Mouse (Mus musculus) liver, embryonic 11.5 days (tissue): ENCODE results near the gene Rdh16f1. TPM values are rescaled to one million over a fixed set of nuclear protein-coding genes. Genes with fewer than 3 reads are reported as not detected.

Experiments
- ATAC-seq: fragments of 200-750 bp; cut with Nextera tagmentation; replicated peaks from 2 replicates; pipeline ENCODE4 v1.8.0; 2017; ENCODE audit warnings: moderate number of reproducible peaks, mild to moderate bottlenecking, moderate TSS enrichment, moderate library complexity; ENCODE audit not compliant: low FRiP score
- DNase-seq: peaks from one replicate; pipeline ENCODE4 v3.0.0-alpha.2; 2017; ENCODE audit warnings: low spot score
- H3K27ac ChIP-seq: fragments of 300-500 bp; sonication (generic); 2 replicates; pipeline ENCODE4 v1.5.1; 2014; ENCODE audit warnings: mild to moderate bottlenecking, low read depth, low read length, control low read depth
- H3K27me3 ChIP-seq: fragments of 300-500 bp; sonication (generic); replicated peaks from 2 replicates; pipeline ENCODE4 v1.6.1; 2014; ENCODE audit warnings: low read length, mixed read lengths; ENCODE audit not compliant: control insufficient read depth, insufficient read depth
- H3K36me3 ChIP-seq: fragments of 300-500 bp; sonication (generic); 2 replicates; pipeline ENCODE4 v1.6.1; 2014; ENCODE audit warnings: mild to moderate bottlenecking, low read length, moderate library complexity, mixed read lengths; ENCODE audit not compliant: control insufficient read depth, insufficient read depth
- H3K4me1 ChIP-seq: fragments of 300-500 bp; sonication (generic); replicated peaks from 2 replicates; pipeline ENCODE4 v1.6.1; 2014; ENCODE audit warnings: low read length, mixed read lengths; ENCODE audit not compliant: control insufficient read depth, insufficient read depth
- H3K4me2 ChIP-seq: fragments of 300-500 bp; sonication (generic); 2 replicates; pipeline ENCODE4 v1.6.1; 2014; ENCODE audit warnings: mild to moderate bottlenecking, control low read depth, moderate library complexity
- H3K4me3 ChIP-seq: fragments of 300-500 bp; sonication (generic); 2 replicates; pipeline ENCODE4 v1.5.1; 2014; ENCODE audit warnings: low read depth, low read length, control low read depth
- H3K9ac ChIP-seq: fragments of 300-500 bp; sonication (generic); 2 replicates; pipeline ENCODE4 v1.6.1; 2014; ENCODE audit warnings: low read depth, low read length, control low read depth
- H3K9me3 ChIP-seq: fragments of 300-500 bp; sonication (generic); 2 replicates; pipeline ENCODE4 v1.6.1; 2016; ENCODE audit warnings: low read length, inconsistent platforms, mixed read lengths; ENCODE audit not compliant: control insufficient read depth
- WGBS: fragments of 180-500 bp; shearing (Covaris S2); extraction: QIAGEN DNeasy Blood & Tissue Kit; methylation state at CpG from one replicate; pipeline ENCODE4 v1.1.7; 2014; 5-methylcytosine and 5-hydroxymethylcytosine counted together
- polyA plus RNA-seq: library from polyadenylated mRNA; unstranded; fragments of >200 nt; fragmentation: Nextera tagmentation; extraction: Ambion mirVana; gene quantifications from 2 replicates; pipeline ENCODE4 v1.2.1, GENCODE M21; 2014

Rdh16f1 gene
- polyA plus RNA-seq, 1 experiment from 2014 or later = 0.19 TPM

- H3K27ac ChIP-seq = peak overlapping the region; percentile 79
- H3K9me3 ChIP-seq = no peaks in the 10 kb centered on the region
- peak overlapping the region; percentile 96 for H3K4me3 ChIP-seq
- H3K4me1 ChIP-seq = peaks cover 31% of the 10 kb centered on the region
- peaks cover 30% of the 10 kb centered on the region for H3K36me3 ChIP-seq
- peak; percentile 66 for DNase-seq
- under 1% methylated on average over 53 of the region's 55 CpGs for WGBS
- H3K9ac ChIP-seq = peak overlapping the region; percentile 95
- no peaks in the 10 kb centered on the region for H3K27me3 ChIP-seq
- peak; percentile 47 for ATAC-seq
- peak overlapping the region; percentile 88 for H3K4me2 ChIP-seq
Measured at GRCm38 (mm10) chr10:127739661-127740161, 19.9 kb upstream of the Rdh16f1 start.

- H3K4me3 ChIP-seq = no peak overlapping the region
- no peak overlapping the region for H3K9ac ChIP-seq
- peaks cover 15% of the 10 kb centered on the region for H3K4me1 ChIP-seq
- no peak overlapping the region for H3K4me2 ChIP-seq
- ATAC-seq (no peak), DNase-seq (no peak)
- 67% methylated on average over 5 of the region's 5 CpGs for WGBS
- peaks cover 43% of the 10 kb centered on the region for H3K36me3 ChIP-seq
- H3K9me3 ChIP-seq = no peaks in the 10 kb centered on the region
- no peaks in the 10 kb centered on the region for H3K27me3 ChIP-seq
- H3K27ac ChIP-seq = no peak overlapping the region
Measured at GRCm38 (mm10) chr10:127744661-127745060, 14.9 kb upstream of the Rdh16f1 start.

- H3K27me3 ChIP-seq = no peaks in the 10 kb centered on the region
- no peak overlapping the region for H3K4me2 ChIP-seq
- DNase-seq (no peak), ATAC-seq (no peak)
- 60% methylated on average over 5 of the region's 5 CpGs for WGBS
- H3K36me3 ChIP-seq = peaks cover 43% of the 10 kb centered on the region
- no peak overlapping the region for H3K9ac ChIP-seq
- no peaks in the 10 kb centered on the region for H3K9me3 ChIP-seq
- no peak overlapping the region for H3K27ac ChIP-seq
- H3K4me1 ChIP-seq = peaks cover 14% of the 10 kb centered on the region
- H3K4me3 ChIP-seq = no peak overlapping the region
Measured at GRCm38 (mm10) chr10:127745886-127746285, 13.7 kb upstream of the Rdh16f1 start.

GRCm38 (mm10) chr10:127747254-127747653, 12.3 kb upstream of the Rdh16f1 start:
- DNase-seq = no peak

GRCm38 (mm10) chr10:127748847-127749612, 10.6 kb upstream of the Rdh16f1 start:
- H3K4me3 ChIP-seq = peak overlapping the region; percentile 23
- H3K9me3 ChIP-seq = no peaks in the 10 kb centered on the region
- H3K4me1 ChIP-seq = peaks cover 18% of the 10 kb centered on the region
- WGBS = 15% methylated on average over 7 of the region's 8 CpGs
- H3K27me3 ChIP-seq = no peaks in the 10 kb centered on the region
- ATAC-seq = peak; percentile 44
- H3K36me3 ChIP-seq = peaks cover 19% of the 10 kb centered on the region
- no peak for DNase-seq
- peak overlapping the region; percentile 54 for H3K27ac ChIP-seq
- peak overlapping the region; percentile 46 for H3K4me2 ChIP-seq
- no peak overlapping the region for H3K9ac ChIP-seq

More at GRCm38 (mm10) chr10:127747254-127747653, 12.3 kb upstream of the Rdh16f1 start:
- ATAC-seq = no peak
- 87% methylated on average over 8 of the region's 8 CpGs for WGBS
- Histone ChIP-seq H3K9ac (no peak overlapping the region), H3K27me3 (no peaks in the 10 kb centered on the region), H3K9me3 (no peaks in the 10 kb centered on the region), H3K4me1 (peaks cover 18% of the 10 kb centered on the region), H3K4me2 (no peak overlapping the region), H3K4me3 (no peak overlapping the region), H3K36me3 (peaks cover 36% of the 10 kb centered on the region), H3K27ac (no peak overlapping the region)

- no peak for DNase-seq
- H3K27ac ChIP-seq = peak overlapping the region; percentile 51; the same call in 1 of the 2 replicates
- ATAC-seq = no peak
- H3K4me1 ChIP-seq = peaks cover 26% of the 10 kb centered on the region
- H3K9me3 ChIP-seq = no peaks in the 10 kb centered on the region
- H3K9ac ChIP-seq = no peak overlapping the region
- H3K27me3 ChIP-seq = no peaks in the 10 kb centered on the region
- H3K4me2 ChIP-seq = peak overlapping the region; percentile 46
- WGBS = 52% methylated on average over 24 of the region's 24 CpGs
- H3K4me3 ChIP-seq = peak overlapping the region; percentile 23
- peaks cover 12% of the 10 kb centered on the region for H3K36me3 ChIP-seq
Measured at GRCm38 (mm10) chr10:127750136-127750777, 9.3 kb upstream of the Rdh16f1 start.

GRCm38 (mm10) chr10:127751548-127751947, 8.0 kb upstream of the Rdh16f1 start, which contains the start of gene Gpr182:
TSS of gene Gpr182 (minus strand) at chr10:127751732.
- Histone ChIP-seq H3K4me1 (peaks cover 28% of the 10 kb centered on the region), H3K4me3 (peak within 1 kb of the TSS; percentile 23), H3K9ac (no peak within 1 kb of the TSS), H3K9me3 (no peaks in the 10 kb centered on the region), H3K4me2 (peak within 1 kb of the TSS; percentile 46), H3K27ac (no peak within 1 kb of the TSS), H3K36me3 (peaks cover 6% of the 10 kb centered on the region), H3K27me3 (no peaks in the 10 kb centered on the region)
- ATAC-seq (peak; percentile 42), DNase-seq (no peak)
- 36% methylated on average over 8 of the region's 8 CpGs for WGBS

- 63% methylated on average over 6 of the region's 6 CpGs for WGBS
- no peak overlapping the region for H3K27ac ChIP-seq
- no peak overlapping the region for H3K9ac ChIP-seq
- no peak overlapping the region for H3K4me3 ChIP-seq
- ATAC-seq = no peak
- DNase-seq = no peak
- H3K4me1 ChIP-seq = peaks cover 16% of the 10 kb centered on the region
- no peaks in the 10 kb centered on the region for H3K36me3 ChIP-seq
- H3K4me2 ChIP-seq = no peak overlapping the region
- H3K9me3 ChIP-seq = no peaks in the 10 kb centered on the region
- H3K27me3 ChIP-seq = no peaks in the 10 kb centered on the region
Measured at GRCm38 (mm10) chr10:127754566-127755166, 4.9 kb upstream of the Rdh16f1 start.
